Mouse (Mus musculus): ENCODE data around the gene Nsmce4a.
A peak's percentile ranks its signal among the peaks of the same experiment; 100 is the strongest.

Gene Nsmce4a

DNA sequence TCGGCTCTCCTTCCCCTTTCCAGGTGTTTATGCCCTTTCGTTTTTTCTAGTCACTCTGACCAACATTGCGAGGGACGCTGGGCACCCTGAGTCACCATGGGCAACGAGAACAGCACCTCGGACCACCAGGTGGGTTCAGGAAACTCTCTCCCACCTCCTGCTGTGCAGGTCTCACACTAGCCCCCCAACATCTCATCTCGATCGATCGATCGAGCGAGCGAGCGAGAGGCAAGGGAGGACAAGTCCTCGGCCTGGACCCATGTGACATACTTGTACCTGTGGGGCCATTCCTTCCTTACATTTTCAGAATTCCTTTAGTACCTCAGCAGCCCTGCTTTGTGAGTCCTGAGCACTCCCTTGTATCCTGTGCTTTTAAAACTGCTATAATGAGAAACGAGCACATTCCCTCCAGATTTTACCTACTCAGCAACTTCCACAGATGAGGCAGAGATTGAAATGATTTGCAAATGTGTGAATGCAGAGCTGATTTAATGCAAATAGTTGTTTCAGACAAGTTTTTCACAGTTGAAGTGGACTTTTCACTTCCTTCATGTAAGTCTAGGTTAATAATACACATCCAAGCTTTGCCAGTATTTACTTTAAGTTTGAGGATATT lies 4.6 kb upstream of the Nsmce4a start, which contains the start of gene Tacc2:
Gene Tacc2, plus strand, starts transcription at position 51 of the 616 bp plus-strand sequence.
- DNase-seq, result no peak

DNA sequence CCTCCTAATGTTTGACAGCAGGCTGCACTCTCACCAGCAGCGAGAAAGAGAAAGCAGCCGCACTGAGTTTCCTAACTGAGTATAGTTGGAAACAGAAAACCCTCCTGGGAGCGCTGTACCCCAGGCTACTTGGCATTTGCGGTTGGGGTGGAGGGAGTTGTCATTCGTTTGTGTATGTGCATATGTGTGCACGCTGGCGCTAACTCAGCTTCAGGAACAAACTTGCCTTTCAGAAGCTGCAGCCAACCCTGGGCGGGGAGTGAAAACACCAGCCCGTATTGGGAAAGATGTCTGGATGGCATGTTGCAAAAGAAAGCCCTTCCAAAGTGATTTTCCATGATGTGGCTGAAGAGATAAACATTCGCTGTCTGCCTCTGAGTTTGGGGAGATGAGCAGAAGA lies 4.1 kb upstream of the Nsmce4a start:
- peak; percentile 22 for DNase-seq

DNA sequence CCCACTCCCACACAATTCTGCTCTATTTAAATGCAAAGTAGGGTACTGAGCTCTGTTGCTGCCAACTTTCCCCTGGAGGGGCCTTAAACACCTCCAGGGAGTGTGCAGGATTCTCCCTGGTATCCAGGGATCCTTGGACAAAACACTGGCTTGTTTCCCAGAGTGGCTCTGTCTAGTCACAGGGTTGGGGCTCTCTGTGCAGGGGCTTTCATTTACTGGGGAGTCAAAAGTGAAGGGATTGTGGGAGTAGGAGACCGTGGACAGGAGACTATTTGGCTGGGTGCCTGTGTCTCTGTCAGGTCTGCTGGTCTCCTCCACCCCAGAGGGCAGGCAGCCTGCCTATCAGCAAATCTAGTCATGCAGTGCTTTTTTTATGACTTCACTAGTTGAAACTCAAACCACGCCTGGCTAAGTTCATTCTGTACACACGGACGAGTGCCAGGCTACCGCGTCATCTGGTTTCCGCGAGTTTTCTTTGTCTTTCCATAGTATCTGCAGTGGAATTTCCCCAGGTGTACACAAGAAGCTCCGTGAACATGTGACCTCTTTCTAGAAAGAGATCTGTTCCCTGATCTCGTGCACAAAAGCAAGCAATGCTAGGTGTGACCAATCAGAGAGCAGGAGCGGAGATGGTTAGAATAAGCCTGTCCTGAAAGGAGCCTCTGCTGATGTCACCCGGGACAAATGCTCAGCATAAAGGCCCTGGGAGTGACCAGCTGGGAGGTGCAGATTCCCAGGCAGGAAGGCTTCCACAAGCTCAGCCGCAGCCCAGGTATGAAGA lies 1.5 kb upstream of the Nsmce4a start:
- DNase-seq, result no peak

- DNase-seq, result no peak
Measured at GRCm38 (mm10) chr7:130573746-130574145, 828 bp upstream of the Nsmce4a start.

- DNase-seq, result no peak
Measured at GRCm38 (mm10) chr7:130570472-130570871, 2.4 kb downstream of the Nsmce4a start.

DNA sequence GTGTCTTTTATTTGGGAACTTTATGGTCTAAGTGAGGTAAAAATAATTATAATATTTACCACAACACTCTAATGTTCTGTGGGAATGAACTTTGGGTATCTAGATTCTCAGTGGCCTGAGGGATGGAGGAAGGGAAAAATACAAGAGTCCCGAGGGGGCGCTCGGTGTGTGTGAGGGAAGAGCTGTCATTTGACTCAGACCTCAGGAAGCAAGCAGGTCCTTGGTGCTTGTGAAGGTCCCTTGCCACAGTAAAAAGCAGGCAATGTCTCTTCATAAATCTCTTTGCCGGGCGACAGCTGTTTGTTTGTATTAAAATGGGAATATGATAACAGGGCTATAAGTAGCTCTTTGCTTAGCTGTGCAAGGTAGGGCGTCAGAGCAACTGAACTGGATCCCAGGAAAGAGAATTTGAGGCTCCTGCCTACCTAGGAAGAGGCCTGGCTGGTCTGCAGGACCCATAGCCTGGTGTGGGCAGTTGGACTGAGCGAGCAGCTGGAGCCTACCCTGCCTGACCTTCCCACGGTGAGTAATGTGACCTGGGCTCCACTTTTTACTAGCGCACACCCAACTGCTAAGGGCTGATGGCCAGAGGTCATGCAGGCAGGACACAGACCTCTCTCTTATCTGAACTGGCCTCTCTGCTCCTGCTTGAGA lies 4.0 kb downstream of the Nsmce4a start:
- DNase-seq, result no peak

DNA sequence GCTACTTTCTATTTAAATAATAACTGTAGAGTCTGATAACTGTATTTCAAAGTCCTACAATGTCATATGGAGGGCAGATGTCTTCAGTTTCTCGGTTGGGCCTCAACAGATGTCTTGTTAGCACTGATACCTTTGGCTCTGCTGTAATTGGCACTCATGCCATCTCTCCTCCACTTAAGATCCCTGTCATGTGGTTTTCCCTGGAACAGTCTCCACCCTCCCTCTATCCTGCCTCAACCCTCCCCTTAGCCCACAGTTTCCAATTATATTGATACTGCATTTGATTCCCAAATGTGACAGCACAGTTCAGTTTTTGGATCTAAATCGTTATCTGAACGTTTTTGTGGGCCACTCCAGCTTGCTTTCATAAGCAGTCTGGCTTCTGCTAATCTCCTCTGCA lies 8.3 kb downstream of the Nsmce4a start:
- no peak for DNase-seq

- no peak for DNase-seq
Measured at GRCm38 (mm10) chr7:130563880-130564279, 9.0 kb downstream of the Nsmce4a start.

DNA sequence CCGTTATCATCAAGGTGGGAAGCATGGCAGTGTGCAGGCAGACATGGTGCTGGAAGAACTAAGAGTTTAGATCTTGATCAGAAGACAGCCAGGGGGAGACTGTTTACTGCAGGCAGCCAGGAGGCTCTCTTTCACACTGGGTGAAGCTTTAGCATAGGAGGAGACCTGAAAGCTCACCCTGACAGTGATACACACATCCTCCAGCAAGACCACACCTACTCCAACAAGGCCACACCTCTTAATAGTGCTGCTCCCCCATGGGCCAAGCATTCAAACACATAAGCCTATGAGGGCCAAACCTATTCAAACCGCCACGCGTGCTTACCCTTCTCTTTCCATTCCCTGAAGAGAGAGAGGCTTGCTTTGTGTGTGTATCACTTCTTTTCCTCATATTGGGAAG lies 9.6 kb downstream of the Nsmce4a start:
- DNase-seq, result no peak

GRCm38 (mm10) chr7:130560933-130561332 lies 12.0 kb downstream of the Nsmce4a start:
- no peak for DNase-seq

DNA sequence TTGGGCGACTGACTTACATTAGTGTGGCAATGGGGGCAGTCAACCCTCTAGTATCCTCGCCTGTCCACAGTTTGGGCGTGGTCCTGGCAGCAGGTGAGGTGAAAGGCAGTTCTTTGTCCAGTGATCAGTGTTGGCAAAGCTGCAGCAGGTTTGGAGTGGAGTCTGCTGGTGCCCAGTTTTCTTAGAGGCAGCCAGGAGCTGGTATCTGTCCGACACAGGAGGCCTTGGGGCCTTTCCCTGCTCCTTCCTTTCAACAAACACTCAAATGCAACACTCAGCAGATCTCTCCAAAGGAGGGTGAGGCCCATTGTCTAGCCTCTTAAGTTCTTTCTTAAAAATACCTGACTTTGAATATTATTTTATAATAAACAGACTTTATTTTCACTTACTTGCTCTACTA lies 14.3 kb downstream of the Nsmce4a start:
- no peak for DNase-seq

- DNase-seq, result no peak
Measured at GRCm38 (mm10) chr7:130555597-130555996, 17.3 kb downstream of the Nsmce4a start.

DNA sequence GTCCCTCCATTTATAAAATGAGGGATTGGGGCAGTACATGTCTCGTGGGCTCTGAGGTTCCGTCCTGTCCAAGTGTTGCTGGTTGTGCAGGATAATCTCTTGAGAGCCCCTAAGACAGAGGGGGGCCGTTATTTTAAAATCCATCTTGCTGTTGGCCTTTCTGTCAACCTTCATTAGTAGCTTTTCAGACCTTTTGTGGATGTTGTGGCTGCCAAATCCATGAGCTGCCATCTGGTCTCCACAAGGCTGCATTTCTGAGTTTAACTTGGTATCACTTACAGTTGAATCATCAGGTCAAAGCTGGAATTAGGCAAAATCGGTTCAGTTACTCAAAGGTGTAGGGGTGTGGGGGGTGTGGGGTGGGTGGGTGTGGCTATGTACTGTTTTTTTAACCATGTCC lies 19.6 kb downstream of the Nsmce4a start:
- DNase-seq, result no peak

DNA sequence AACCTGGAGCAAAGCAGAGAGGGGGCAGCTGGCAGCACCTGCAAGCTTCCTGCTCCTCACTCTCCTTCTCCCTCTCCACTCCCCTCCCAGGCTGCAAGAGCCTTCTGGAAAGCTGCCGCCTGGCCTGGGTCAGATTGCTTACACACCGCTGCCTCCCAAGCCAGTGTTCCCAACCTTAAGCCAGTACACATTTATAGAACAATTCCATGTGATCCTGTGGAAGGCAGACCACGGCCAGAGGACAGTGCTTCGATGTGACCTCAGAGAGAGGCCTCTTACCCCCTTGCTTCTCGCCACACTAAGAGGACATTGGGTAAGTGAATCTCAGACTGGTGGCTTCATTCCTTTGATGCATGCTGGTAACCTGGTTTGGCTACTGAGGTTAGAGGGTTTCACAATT lies 20.1 kb downstream of the Nsmce4a start:
- no peak for DNase-seq

DNA sequence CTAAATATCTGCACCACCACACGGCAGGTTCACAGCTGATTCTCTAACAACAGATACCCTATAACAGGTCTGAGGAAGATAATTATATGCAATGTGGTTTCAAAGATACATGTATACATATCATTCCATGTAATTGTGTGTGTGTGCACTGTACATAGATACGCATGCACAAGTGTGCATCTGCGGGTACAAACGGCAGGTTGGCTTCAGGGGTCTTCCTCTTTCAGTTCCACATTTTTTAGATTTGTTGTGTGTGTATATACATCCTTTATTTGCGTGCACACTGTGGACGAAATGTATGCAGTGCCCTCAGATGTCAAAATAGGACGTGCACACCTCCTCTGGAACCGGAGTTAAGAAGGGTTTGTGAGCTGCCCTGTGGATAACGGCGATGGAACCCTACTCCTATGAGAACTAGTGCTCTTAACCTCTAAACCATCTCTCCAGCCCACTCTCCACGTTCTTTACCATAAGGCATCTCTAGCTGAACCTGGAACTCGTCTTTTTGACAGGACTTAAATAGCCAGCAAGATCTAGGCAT lies 25.2 kb downstream of the Nsmce4a start:
- no peak for DNase-seq

GRCm38 (mm10) chr7:130546791-130547484 lies 26.0 kb downstream of the Nsmce4a start:
- peak; percentile 89 for DNase-seq

DNA sequence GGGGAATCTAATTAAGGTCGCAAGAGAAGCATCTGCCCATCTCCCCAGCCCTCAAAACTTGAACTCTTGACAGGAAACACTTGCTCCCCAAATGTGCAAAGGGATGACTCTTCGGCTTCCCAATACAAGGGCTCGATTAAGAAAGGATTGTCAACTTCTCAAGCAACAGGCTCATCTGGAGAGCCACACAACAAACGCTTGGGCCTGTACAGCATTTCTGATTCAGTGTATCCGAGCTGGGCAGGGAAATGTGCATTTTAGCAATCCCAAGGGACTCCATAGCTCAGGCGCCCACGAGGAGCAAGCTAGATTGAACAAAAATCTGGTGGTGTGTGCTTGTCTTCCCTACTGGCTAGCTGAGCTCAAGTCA lies 26.5 kb downstream of the Nsmce4a start:
- no peak for DNase-seq

DNA sequence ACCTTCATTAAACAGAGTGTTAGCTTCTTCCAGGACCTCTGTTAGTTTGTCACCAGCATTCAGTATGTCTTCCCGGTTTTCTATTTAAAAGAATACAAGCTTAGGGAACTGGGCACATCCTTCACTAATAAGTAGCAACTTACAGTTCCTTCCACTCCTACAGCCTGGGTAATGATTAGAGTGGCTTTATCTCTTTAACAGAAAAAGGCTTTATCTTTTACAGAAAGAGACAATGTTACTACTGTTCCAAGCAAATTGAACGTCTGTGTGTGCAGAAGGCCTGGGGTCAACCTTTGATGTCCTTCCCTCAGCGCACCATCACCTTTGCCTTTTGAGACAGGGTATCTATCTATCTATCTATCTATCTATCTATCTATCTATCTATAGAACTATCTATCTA lies 27.0 kb downstream of the Nsmce4a start:
- no peak for DNase-seq

DNA sequence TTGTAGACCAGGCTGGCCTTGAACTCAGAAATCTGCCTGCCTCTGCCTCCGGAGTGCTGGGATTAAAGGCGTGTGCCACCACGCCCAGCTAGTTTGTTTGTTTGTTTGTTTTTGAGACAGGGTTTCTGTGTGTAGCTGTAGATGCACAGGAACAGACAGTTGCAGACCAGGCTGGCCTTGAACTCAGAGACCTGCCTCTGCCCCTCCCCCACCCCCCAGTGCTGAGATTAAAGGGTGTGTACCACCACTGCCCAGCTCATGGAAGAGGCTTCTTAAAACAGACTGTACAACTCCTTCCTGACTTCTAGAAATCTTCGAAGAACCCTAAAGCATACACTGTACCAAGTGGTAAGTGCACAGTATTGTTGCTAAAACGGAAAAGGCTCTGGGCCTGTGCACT lies 27.5 kb downstream of the Nsmce4a start:
- DNase-seq, result no peak

GRCm38 (mm10) chr7:130543181-130543580 lies 29.7 kb downstream of the Nsmce4a start:
- DNase-seq, result no peak

DNA sequence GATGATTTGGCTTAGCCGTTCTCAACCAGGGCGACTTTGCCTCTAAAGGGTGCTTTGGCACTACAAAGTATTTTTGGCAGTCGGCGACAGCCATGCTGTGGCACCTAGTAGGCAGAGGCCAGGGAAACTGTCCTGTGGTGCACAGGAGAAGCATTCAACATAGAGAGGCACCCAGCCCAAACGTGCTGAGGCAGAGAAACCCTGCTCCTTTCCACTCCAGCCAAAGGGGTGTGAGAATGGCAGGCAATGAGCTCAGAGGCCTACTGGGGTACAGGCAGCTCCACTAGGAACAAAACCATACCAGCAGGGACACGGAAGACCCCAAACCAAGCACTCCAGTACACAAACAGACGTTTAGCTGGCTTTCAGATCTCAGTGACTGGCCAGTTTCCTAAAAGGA lies 32.7 kb downstream of the Nsmce4a start:
- no peak for DNase-seq

- DNase-seq, result no peak
Measured at GRCm38 (mm10) chr7:130537068-130537467, 35.9 kb downstream of the Nsmce4a start.

GRCm38 (mm10) chr7:130535174-130535573 lies 37.7 kb downstream of the Nsmce4a start:
- DNase-seq, result no peak
